Mouse (Mus musculus) mesoderm, embryonic 11.5 days (tissue): ENCODE results near the gene Agpat1.

Experiments used
- DNase-seq: peaks from one replicate; pipeline ENCODE4 v3.0.0-alpha.2; 2012; ENCODE audit warnings: low read depth, low spot score

Agpat1 gene

DNA sequence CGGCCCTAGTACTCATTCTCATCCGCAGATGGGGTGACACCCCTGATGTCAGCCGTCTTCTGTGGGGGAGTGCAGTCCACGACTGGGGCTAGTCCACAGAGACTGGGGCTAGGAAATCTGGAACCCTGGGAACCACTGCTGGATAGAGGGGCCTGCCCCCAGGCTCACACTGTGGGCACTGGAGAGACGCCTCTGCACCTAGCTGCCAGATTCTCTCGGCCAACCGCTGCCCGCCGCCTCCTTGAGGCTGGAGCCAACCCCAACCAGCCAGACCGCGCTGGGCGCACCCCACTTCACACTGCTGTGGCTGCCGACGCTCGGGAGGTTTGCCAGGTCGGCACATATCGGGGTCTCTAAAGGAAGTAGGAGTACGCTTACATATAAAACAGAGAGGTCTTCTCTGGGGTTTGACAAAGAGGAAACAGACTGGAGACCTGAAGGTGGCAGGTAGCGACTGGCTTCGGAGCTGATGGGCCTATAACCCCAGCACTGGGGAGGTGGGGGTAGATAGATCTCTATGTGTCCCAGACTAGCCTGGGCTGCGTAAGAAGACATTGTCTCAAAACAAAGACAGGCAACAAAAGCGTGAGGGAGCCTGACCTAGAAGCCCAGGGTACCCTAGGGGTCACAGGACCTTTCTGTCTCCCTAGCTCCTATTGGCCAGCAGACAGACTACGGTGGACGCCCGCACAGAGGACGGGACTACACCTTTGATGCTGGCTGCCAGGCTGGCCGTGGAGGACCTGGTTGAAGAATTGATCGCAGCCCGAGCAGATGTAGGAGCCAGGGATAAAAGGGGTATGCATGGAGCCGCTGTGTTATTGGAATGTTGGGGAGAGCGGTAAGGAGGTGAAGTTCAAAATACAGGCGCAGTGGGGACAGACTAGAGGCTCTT lies 17.9 kb upstream of the Agpat1 start:
- DNase-seq, result peak; percentile 43

DNA sequence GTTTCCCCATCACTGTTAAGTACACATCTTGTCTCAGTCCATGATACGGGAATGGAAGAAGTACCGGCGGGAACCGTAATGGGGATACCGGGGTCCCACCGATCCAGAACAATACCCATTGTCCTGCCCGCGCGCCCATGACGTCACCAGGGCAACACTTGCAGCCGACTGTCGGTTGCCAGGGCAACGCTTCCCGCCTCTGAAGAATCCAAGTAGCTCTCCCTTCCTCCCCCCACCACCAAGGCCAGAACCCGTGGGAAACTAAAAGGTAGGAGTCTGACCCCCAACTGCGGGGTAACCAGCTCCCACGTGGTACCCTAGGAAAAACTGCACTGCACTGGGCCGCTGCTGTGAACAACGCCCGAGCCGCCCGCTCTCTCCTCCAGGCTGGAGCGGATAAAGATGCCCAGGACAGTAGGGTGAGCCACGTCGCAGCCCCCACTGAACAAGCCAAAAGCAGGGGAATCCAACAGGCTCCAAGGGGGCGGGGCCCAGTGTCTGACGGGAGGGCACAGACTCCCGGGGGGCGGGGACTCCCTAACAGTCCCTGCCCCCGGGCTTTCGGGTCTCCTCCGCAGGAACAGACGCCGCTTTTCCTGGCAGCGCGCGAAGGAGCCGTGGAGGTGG lies 17.2 kb upstream of the Agpat1 start:
- peak; percentile 93 for DNase-seq

DNA sequence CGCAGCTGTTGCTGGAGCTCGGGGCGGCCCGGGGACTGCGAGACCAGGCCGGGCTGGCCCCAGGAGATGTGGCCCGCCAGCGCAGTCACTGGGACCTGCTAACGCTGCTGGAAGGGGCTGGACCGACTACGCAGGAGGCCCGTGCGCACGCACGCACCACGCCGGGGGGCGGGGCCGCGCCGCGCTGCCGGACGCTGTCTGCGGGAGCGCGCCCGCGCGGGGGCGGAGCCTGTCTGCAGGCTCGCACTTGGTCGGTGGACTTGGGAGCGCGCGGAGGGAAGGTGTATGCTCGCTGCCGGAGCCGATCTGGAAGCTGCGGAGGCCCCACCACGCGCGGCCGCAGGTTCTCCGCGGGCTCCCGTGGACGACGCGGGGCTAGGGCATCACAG lies 16.6 kb upstream of the Agpat1 start:
- DNase-seq, result peak; percentile 95

DNA sequence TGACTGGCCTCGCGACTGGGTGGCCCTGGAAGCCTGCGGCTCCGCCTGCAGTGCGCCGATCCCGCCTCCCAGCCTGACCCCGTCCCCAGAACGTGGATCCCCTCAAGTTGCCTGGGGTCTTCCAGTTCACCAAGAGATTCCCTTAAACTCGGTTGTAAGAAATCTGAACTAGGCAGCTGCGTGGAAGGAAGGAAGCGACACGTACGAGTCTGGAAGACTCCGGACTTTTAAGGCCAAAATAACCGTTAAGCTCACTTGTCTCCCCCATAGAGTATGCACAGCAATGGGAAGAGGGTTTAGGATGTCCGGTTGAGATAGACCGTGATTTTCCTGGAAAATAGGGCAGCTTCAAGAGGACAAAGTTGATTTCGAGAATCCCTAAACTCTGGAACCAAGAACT lies 16.2 kb upstream of the Agpat1 start:
- no peak for DNase-seq

DNA sequence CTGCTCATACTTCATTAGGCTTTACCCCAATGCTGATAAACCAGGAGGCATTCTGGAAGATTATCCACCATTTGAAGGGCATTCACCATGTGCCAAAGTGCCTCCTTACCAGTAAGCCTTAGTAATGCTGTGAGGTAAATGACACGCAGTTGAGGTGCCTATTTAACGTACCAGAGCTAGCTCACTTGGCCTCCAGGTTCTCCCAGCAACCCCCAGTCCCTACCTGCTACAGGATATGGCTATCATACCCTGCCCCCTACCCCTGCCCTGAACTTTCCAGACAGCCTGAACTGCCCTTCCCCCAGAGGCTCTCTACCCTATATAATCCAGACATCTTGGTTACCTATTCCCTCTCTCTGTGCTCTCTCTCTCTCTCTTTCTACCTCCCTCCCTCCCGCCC lies 15.3 kb upstream of the Agpat1 start:
- DNase-seq, result no peak

DNA sequence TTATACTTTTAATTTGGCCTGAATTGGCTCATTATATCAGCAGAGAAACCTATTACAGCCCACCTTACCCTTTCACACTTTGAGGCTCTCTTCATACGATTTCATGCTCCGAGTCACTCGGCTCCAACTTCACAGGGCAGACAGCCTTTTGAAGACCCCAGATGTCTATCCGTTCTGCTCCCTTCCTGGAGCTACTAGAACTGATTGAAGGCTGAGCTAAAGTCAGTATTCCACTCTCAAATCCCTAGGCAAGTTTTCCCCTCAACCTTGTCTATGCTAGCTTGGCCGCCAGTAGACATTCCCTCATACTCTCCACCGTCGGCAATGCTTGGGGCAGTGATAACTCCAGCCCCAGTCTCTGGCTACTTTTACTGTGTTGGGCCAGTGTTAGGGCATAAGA lies 14.9 kb upstream of the Agpat1 start:
- DNase-seq, result no peak

DNA sequence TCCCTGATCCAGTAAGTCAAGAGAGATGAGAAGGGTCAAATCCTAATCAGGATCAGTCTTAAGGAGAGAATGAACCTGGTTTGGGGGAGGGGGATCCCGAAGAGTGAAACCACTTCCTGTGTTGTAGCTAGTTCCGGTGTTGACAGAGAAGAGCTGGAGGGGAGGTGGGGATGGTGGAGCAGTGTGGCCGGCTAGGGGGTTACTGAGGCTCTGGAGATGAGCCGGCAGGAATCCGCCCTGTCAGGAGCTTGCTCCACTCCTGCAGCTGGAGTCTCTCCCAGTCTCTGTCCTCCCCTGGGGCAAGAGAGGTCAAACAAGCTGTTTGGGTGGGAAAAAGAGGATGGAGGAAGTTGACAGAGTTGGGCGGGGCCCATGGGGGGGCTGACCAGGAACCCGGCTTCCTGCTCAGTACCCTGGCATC lies 14.4 kb upstream of the Agpat1 start, which contains the start of gene Gpsm3:
TSS of gene Gpsm3 (plus strand) at position 126 of the 421 bp plus-strand sequence.
- no peak for DNase-seq

DNA sequence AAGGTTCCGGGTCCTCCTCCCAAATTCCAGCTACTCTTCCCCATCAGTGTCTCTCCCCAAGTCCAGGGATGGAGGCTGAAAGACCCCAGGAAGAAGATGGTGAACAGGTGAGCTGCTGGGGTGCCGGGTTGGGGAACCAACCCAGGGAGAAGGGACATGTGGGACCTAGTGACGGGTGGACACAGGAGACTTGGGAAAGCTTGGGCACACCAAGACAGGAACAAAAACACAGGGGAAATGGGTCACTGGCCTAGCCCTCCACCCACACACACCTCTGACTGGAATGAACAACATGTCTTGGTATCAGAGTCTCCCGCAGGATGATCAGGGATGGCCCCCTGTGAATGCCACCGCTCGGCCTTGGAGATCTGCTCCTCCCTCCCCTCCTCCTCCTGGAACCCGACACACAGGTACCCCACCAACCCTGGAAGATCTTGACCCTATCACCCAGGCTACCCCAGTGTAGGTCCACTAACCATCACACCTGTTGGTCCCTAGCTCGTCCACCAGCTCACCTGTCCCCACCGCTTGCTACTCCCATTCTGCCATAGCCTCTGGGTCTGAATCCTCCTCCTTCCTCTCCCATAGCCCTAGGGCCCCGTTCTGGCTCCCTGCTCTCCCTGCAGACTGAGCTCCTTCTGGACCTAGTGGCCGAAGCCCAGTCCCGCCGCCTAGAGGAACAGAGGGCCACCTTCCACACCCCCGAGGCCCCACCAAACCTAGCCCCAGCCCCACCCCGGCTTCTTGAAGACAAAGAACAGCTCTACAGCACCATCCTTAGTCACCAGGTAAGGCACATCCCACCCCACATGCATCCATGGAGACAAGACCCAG lies 13.7 kb upstream of the Agpat1 start:
- DNase-seq, result no peak

DNA sequence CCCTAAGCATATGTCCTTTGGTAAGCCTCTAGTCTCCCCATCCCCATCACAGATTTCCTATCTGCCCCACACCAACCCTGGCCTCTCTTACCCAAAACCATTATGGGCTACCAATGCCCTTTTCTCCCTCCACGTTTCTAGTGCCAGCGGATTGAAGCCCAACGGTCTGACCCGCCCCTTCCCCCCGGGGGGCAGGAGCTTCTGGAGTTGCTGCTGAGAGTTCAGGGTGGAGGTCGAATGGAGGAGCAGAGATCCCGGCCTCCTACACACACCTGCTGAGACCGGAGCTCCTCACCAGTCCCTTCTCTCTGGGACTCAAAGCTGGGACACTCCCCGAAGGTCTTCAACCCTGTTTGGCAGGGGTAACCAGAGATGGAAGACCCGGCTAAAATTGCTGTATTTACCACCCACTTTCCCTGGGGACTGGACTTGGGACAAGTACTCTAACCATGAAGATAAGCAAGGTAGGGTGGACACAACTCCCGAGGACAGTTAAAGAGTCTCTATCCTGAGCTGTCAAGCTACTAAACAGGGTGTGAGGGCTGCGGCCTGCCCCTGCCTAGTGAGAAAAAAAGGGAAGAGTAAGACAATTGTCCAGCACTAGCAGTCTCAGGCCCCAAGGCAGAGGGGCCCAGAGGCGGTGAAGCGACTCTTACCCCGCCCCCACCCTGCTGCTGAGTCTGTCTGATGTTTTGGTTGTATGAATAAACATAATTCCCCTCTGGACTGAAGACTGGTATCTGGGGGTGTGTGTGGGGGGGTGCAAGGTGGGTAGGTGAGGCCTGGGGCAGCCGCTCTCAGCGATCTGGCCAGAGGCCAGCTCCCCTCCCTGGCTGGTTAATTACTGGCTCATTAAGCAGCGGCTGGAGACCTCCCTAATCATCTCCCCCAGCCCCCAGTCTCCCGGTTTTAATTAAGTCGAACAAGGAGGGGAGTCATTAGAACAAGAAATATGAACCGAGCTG lies 12.8 kb upstream of the Agpat1 start, which contains the start of gene Pbx2:
TSS of gene Pbx2 (plus strand) at position 238 of the 965 bp plus-strand sequence.
- DNase-seq, result peak; percentile 45

DNA sequence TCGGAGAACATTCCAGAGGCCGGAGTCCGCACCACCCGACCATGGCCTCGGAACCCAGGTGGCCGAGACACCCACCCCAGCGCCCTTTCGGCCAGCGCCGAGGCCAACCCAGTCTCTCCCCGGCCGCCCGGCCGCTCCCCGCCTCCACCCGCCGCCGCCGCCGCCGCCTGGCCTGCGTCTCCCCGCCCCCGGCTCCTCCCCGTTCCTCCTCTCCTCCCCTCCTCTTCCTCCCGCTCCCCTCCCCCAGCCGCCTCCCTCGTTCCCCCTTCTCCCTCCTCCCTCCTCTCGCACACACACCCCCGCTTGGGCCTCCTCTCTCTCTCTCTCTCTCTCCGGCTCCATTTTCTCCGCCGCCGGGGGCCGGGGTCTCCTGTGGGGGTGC lies 12.1 kb upstream of the Agpat1 start:
- peak; percentile 90 for DNase-seq

DNA sequence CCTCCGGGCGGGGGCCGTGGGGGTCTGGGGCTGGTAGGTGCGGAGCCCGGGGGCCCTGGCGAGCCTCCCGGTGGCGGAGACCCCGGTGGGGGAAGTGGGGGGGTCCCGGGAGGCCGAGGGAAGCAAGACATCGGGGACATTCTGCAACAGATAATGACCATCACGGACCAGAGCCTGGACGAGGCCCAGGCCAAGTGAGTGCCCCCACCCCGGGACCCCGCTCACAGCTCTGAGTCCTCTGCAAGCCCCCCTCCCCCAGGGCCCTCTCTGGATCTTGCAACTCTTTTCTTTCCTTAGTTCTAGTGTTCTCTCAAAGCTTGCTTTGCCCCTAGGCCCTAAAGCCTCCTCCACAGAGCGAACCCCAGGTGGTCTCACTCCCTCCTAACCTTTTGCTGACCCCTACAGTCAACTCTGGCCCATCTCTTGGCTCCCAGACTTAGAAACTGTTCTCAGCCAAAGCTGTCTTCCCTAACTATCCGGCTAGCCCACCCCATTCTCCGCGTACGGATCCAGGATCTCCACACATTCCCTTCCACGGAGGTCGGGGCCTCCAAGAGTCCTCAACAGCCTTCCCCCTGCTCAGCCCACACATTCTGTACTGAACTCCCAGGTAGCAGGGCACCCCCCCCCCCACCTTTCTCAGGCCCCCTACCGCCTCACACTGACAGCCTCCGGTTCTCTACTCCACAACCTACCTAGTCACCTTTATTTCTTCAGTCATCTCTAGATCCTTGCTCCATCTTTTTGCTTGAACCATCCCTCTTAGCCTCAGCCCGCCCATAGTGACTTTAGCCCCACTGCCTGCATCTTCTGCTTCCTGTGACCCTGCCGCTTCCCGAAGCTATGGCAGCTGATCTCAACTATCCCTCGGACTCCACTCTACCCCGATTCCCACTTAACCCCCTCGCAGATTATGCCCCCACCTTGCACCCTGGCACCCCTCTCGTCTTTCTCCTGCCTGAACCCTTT lies 11.2 kb upstream of the Agpat1 start:
- peak; percentile 51 for DNase-seq

DNA sequence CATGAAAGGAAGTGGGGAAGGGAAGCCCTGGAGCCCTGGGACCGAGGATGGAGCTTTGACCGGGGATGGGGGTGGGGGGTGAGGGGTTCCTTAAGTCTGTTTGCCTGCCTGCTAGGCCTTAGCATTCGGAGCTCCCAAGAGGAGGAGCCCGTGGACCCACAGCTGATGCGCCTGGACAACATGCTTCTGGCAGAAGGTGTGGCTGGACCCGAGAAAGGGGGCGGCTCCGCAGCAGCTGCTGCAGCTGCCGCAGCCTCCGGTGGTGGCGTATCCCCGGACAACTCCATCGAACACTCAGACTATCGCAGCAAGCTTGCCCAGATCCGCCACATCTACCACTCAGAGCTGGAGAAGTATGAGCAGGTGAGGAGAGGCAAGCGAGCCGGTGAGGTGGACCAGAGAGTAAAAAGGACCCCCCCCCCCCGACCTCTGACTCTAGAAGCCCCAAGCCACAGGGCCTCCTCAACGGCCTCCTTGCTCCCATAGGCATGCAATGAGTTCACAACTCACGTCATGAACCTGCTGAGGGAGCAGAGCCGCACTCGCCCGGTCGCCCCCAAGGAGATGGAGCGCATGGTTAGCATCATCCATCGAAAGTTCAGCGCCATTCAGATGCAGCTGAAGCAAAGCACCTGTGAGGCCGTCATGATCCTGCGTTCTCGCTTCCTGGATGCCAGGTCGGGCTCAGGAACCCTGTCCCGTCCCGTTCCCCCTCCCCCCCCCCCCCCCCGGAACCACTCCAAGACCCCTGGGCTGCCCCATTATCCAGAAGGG lies 10.1 kb upstream of the Agpat1 start:
- DNase-seq, result no peak

DNA sequence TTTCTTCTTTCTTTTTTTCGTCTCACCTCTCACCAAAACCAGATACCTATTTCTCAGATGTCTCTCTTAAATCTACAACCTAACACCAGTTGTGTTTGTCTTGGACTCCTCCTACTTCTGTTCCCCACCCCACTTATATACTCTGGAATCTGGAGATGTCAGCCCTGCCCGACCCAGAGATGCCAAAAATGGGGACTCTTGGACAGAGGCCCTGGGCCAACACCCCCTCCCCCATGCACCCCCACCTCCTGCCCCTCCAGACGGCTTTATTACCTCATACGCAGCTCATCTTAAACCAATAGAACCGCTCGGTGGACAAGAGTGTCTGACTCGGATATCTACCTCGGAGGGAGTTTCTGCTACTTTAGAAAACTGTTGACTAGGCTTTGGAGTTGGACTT lies 8.0 kb upstream of the Agpat1 start:
- no peak for DNase-seq

DNA sequence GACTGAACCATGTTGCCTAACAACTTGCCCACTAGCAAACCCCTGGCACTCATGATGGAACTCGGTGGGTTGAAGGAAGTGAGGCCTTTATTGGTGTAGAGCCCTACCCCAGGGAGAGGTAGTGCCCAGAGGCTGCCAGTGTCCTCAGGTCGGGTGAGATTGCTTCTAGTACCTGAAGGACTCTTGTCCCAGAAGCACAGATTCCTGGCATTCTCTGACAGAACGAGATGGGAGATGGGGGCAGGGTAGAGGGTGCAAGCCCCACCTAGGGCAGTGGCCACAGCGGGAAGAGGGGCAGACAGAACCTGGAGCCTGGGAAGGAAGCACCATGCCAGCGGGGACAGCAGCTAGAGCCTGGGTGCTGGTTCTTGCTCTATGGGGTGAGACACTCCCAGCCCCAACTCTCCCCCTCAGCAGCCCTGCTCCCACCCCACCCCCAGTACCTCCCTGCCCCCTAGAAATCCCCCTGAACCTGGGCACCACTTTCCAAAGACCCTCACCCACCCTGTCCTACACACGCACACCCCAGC lies 6.4 kb upstream of the Agpat1 start, which contains the start of gene Ager:
TSS of gene Ager (plus strand) at position 297 of the 530 bp plus-strand sequence.
- DNase-seq, result no peak

DNA sequence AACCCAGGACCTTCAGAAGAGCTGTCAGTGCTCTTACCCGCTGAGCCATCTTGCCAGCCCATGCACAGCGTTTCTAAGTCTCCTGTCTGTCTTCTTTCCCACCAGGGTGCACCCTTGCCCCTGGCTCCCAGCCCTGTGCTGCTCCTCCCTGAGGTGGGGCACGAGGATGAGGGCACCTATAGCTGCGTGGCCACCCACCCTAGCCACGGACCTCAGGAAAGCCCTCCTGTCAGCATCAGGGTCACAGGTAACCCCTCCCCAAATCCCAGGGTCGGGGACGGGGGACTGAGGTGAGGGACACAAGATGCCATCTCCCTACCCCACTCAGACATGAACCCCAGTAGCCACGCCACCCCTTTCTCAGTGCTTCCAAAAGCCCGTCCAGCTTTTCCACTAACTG lies 4.2 kb upstream of the Agpat1 start:
- no peak for DNase-seq

DNA sequence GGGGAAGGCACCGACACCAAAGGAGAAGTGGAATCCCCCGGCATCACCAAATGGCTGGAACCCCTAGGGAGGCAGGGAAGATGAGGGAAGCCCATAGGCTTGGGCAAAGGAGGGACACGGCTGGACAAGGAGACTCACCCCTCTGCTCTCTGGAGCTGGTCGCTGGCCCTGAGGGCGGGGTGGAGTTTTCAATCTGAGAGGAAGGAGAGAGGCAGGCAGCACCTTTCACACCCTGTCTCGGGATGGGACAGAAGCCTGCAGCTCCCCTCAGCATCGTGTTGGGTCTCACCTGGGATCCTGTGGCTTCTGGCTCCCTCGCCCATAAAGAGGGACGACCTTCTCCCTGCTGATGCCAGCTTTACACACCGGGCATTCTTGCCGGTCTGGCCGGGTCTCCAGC lies 2.3 kb upstream of the Agpat1 start:
- DNase-seq, result no peak

DNA sequence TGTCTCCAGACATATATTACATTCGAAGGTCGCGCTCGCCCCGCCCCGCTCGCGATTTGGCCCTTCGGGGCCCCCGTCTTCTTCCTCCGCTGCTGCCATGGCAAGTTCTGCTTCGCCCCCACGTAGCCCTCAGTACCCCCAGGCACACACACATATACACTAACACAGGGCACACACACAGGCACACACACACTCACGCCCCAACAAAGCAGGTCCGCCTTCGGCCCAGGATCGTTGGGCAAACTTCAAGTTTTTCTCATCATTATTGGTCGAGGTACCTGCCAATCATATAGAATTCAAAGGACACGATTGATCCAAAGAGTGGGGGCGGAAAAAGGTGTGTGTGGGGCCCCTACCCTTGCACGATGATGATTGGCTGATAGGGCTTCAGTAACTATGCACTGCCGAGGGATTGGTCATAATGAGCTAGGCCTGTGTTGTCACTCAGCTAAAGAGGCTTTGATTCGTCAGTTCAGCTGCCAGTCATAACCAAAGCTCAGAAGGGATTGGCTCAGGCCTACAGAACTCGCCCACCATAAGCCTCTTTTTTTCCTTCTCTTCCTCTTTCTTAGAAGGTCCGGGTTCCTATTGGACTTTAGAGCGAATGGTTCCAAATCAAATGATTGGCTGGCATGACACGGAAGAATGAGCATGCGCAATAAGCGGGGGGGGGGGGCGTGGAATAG lies 544 bp upstream of the Agpat1 start, which contains the start of gene Rnf5:
TSS of gene Rnf5 (minus strand) at position 316 of the 686 bp plus-strand sequence.
- peak; percentile 100 for DNase-seq
